Comparison of ENCODE assay signal across 1 mouse cellular context in the genomic region with DNA sequence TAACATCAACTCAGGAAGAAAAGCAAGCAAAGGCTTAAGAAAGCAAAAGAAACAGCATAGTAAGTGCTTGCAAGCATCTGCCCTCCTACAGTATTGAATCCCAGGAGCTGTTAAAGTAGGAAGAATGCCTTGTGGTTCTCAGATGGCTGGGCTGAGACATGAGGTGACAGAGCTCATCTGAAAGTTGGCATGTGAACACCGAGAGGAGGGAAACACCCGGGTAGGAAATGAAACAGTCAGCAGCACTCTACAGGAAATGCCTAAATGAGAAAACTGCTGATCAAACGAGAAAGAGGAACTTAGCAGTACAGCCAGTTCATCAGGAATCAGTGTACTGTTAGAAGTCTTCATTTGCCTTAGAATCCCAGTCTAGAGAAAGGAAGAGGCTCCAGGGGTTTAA.
TF ChIP-seq lines count a peak whose summit lies in the region.

No protein-coding gene starts in this region.

TF ChIP-seq in MEL, 35 proteins besides CTCF, POLR2A, EP300 and RAD21 (continued from another document):
- TF ChIP-seq MYB (IDR thresholded peaks at IDR 0.05; ENCODE audit: low read depth, low read length) (no peak), TBP (IDR thresholded peaks at IDR 0.05; ENCODE audit: low read depth, low read length) (peak; percentile 79), NELFE (IDR thresholded peaks at IDR 0.05; ENCODE audit: low read depth, low read length) (no peak; the same call in 1 of the 2 replicates), USF1 (IDR thresholded peaks at IDR 0.05; ENCODE audit: low read depth, low read length) (0 out of 2 replicates have a peak, but pooled peaks have one; percentile 8), POLR2AphosphoS5 (IDR thresholded peaks at IDR 0.05; ENCODE audit: borderline replicate concordance, low read depth, low read length) (no peak), GABPA (IDR thresholded peaks at IDR 0.05; ENCODE audit: low read depth, low read length) (no peak), E2F4 (IDR thresholded peaks at IDR 0.05; ENCODE audit: borderline replicate concordance, low read depth, low read length) (no peak)
